Mouse (Mus musculus) intestine, embryonic 14.5 days (tissue): ENCODE results near the gene Bola1. TPM values are rescaled to one million over a fixed set of nuclear protein-coding genes. Genes with fewer than 3 reads are reported as not detected.
A peak's percentile ranks its signal among the peaks of the same experiment; 100 is the strongest.

Experiments
- ATAC-seq: fragments of 200-750 bp; cut with Nextera tagmentation; replicated peaks from 2 replicates; pipeline ENCODE4 v1.8.0; 2017; ENCODE audit warnings: low read depth, moderate number of reproducible peaks, moderate TSS enrichment, moderate library complexity; ENCODE audit not compliant: low FRiP score, low TSS enrichment
- DNase-seq: peaks from one replicate; pipeline ENCODE4 v3.0.0-alpha.2; 2018; ENCODE audit warnings: low spot score
- H3K27ac ChIP-seq: fragments of 300-500 bp; sonication (generic); 2 replicates; pipeline ENCODE4 v1.5.1; 2014; ENCODE audit warnings: low read depth, mild to moderate bottlenecking, control low read depth
- H3K27me3 ChIP-seq: fragments of 300-500 bp; sonication (generic); replicated peaks from 2 replicates; pipeline ENCODE4 v1.6.1; 2014; ENCODE audit warnings: low read length, control low read depth; ENCODE audit not compliant: control insufficient read depth, insufficient read depth
- H3K36me3 ChIP-seq: fragments of 300-500 bp; sonication (generic); 2 replicates; pipeline ENCODE4 v1.6.1; 2014; ENCODE audit warnings: low read length, control low read depth; ENCODE audit not compliant: control insufficient read depth, insufficient read depth
- H3K4me1 ChIP-seq: fragments of 300-500 bp; sonication (generic); replicated peaks from 2 replicates; pipeline ENCODE4 v1.6.1; 2014; ENCODE audit warnings: low read length, control low read depth, mixed read lengths; ENCODE audit not compliant: control insufficient read depth, insufficient read depth
- H3K4me2 ChIP-seq: fragments of 300-500 bp; sonication (generic); 2 replicates; pipeline ENCODE4 v1.6.1; 2014; ENCODE audit warnings: low read length
- H3K4me3 ChIP-seq: fragments of 300-500 bp; sonication (generic); 2 replicates; pipeline ENCODE4 v1.5.1; 2014; ENCODE audit warnings: low read depth, low read length, control low read depth, mixed read lengths
- H3K9ac ChIP-seq: fragments of 300-500 bp; sonication (generic); 2 replicates; pipeline ENCODE4 v1.6.1; 2014; ENCODE audit warnings: mild to moderate bottlenecking, low read length
- H3K9me3 ChIP-seq: fragments of 300-500 bp; sonication (generic); 2 replicates; pipeline ENCODE4 v1.6.1; 2016; ENCODE audit warnings: low read length, control low read depth; ENCODE audit not compliant: control insufficient read depth
- WGBS: fragments of 180-500 bp; shearing (Covaris S2); extraction: QIAGEN DNeasy Blood & Tissue Kit; methylation state at CpG from one replicate; pipeline ENCODE4 v1.1.7; 2014; 5-methylcytosine and 5-hydroxymethylcytosine counted together
- polyA plus RNA-seq: library from polyadenylated mRNA; unstranded; fragments of >200 nt; fragmentation: Nextera tagmentation; extraction: Ambion mirVana; gene quantifications from 2 replicates; pipeline ENCODE4 v1.2.1, GENCODE M21; 2014

Bola1 gene
- polyA plus RNA-seq, 1 experiment from 2014 or later: 79.5 TPM

GRCm38 (mm10) chr3:96172197-96173178 lies 47.0 kb downstream of the Bola1 start, which contains the start of gene Sf3b4:
TSS of gene Sf3b4 (plus strand) at chr3:96172332.
- peak within 1 kb of the TSS; percentile 99 for H3K27ac ChIP-seq
- H3K4me3 ChIP-seq: peak within 1 kb of the TSS; percentile 99
- H3K9ac ChIP-seq: peak within 1 kb of the TSS; percentile 96
- DNase-seq: peak; percentile 96
- H3K4me2 ChIP-seq: peak within 1 kb of the TSS; percentile 97
- under 1% methylated on average over 56 of the region's 58 CpGs for whole genome bisulfite sequencing
- H3K4me1 ChIP-seq: peaks cover 18% of the 10 kb centered on the region
- no peaks in the 10 kb centered on the region for H3K27me3 ChIP-seq
- H3K9me3 ChIP-seq: no peaks in the 10 kb centered on the region
- ATAC-seq: peak; percentile 91
- H3K36me3 ChIP-seq: peaks cover 60% of the 10 kb centered on the region

GRCm38 (mm10) chr3:96171583-96172196 lies 47.8 kb downstream of the Bola1 start:
- peaks cover 18% of the 10 kb centered on the region for H3K4me1 ChIP-seq
- no peaks in the 10 kb centered on the region for H3K9me3 ChIP-seq
- H3K9ac ChIP-seq: peak overlapping the region; percentile 96
- peak; percentile 14; the same call in 1 of the 2 replicates for ATAC-seq
- H3K27me3 ChIP-seq: no peaks in the 10 kb centered on the region
- WGBS: 17% methylated on average over 18 of the region's 18 CpGs
- H3K4me3 ChIP-seq: peak overlapping the region; percentile 99
- DNase-seq: no peak
- H3K36me3 ChIP-seq: peaks cover 55% of the 10 kb centered on the region
- peak overlapping the region; percentile 97 for H3K4me2 ChIP-seq
- H3K27ac ChIP-seq: peak overlapping the region; percentile 99

- Histone ChIP-seq H3K9me3 (no peaks in the 10 kb centered on the region), H3K9ac (peak overlapping the region; percentile 96), H3K4me3 (peak overlapping the region; percentile 99), H3K4me2 (peak overlapping the region; percentile 97), H3K27me3 (no peaks in the 10 kb centered on the region), H3K36me3 (peaks cover 49% of the 10 kb centered on the region), H3K4me1 (peaks cover 18% of the 10 kb centered on the region), H3K27ac (peak overlapping the region; percentile 99)
- ATAC-seq: no peak
- no peak for DNase-seq
- WGBS: 58% methylated on average over 10 of the region's 10 CpGs
Observed at GRCm38 (mm10) chr3:96170976-96171545, 48.4 kb downstream of the Bola1 start.

DNA sequence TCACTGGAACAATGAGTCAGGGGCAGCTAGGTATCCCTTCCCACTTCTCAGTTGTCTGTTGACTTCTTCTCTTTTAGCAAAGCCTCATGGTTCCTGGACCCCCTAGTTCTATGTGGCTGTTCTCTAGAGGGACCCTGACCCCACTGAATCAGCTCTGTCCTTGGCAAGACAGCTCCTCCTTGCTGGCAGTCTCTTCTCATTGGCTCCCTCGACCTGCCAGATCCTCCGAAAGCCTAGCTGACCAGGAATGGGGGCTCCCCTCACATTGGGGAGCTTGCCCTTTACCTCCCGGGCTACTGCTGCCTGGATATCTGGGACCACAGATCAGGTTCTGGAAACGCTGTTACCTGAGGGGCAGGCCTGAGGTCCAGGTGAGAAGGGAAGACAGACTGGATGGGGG lies 49.2 kb downstream of the Bola1 start:
- 0 out of 2 replicates have a peak overlapping the region, but pooled peaks have one; percentile 5 for H3K27ac ChIP-seq
- DNase-seq (no peak), ATAC-seq (no peak)
- H3K9ac ChIP-seq: no peak overlapping the region
- H3K4me2 ChIP-seq: no peak overlapping the region
- peaks cover 42% of the 10 kb centered on the region for H3K36me3 ChIP-seq
- H3K4me1 ChIP-seq: peaks cover 18% of the 10 kb centered on the region
- no peak overlapping the region for H3K4me3 ChIP-seq
- WGBS: 89% methylated on average over 4 of the region's 4 CpGs
- no peaks in the 10 kb centered on the region for H3K27me3 ChIP-seq
- H3K9me3 ChIP-seq: no peaks in the 10 kb centered on the region

DNA sequence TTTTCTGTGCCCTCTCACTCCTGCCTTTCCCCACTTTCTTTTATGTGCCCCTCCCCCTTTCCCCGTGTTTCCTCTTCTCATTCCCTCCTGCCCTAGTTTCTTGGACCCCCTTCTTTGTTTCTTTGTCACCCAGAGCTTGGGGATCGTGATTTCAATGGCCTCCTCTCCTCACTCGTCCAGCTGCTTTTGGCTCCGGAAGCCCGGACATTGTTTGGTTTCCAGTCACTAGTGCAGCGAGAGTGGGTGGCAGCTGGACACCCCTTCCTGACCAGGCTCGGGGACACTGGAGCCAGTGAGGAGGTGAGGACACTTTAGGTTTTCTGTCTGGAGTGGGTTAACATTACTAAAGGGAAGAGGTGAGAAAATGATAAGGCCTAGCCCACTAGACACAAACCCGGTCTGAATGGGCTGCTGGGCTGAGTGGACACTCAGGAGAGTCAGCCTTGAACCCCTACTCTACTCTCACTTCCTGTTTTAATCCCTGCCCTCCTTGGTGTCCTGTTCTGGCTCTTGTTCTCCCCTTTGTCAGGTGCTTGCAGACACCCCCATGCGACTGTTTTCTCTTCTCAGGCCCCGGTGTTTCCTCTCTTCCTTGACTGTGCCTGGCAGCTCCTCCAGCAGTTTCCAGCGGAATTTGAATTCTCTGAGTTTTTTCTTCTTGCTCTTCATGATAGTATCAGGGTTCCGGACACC lies 50.9 kb downstream of the Bola1 start:
- no peaks in the 10 kb centered on the region for H3K27me3 ChIP-seq
- no peak overlapping the region for H3K4me3 ChIP-seq
- no peak for DNase-seq
- peaks cover 32% of the 10 kb centered on the region for H3K36me3 ChIP-seq
- H3K9ac ChIP-seq: no peak overlapping the region
- WGBS: 75% methylated on average over 12 of the region's 12 CpGs
- no peaks in the 10 kb centered on the region for H3K9me3 ChIP-seq
- H3K27ac ChIP-seq: no peak overlapping the region
- H3K4me1 ChIP-seq: peaks cover 12% of the 10 kb centered on the region
- no peak for ATAC-seq
- no peak overlapping the region for H3K4me2 ChIP-seq

DNA sequence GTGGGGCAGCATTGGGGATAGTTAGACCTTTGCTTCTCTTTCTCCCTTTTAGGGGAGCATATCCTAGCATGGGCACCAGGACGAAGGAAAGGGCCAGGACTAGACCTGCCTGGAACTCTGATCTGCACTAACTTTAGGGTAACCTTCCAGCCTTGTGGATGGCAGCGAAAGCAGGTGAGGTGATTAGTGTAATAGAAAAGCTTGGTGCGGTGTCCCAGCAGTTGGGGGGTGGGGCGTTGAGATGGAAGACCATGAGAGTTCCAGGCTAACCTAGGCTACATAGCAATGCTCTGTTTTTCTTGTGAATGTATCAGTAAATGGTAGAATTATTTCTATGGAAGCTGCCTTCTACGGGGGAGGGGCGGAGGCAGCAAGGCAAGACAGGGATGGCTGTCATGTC lies 56.5 kb downstream of the Bola1 start:
- no peak for DNase-seq
- Histone ChIP-seq H3K27ac (0 out of 2 replicates have a peak overlapping the region, but pooled peaks have one; percentile 87), H3K4me2 (peak overlapping the region; percentile 96), H3K4me3 (peak overlapping the region; percentile 65), H3K4me1 (peaks cover 23% of the 10 kb centered on the region), H3K27me3 (no peaks in the 10 kb centered on the region), H3K36me3 (peaks cover 10% of the 10 kb centered on the region; the same call in 1 of the 2 replicates), H3K9me3 (no peaks in the 10 kb centered on the region), H3K9ac (peak overlapping the region; percentile 65; the same call in 1 of the 2 replicates)
- WGBS: 85% methylated on average over 6 of the region's 6 CpGs
- no peak for ATAC-seq

DNA sequence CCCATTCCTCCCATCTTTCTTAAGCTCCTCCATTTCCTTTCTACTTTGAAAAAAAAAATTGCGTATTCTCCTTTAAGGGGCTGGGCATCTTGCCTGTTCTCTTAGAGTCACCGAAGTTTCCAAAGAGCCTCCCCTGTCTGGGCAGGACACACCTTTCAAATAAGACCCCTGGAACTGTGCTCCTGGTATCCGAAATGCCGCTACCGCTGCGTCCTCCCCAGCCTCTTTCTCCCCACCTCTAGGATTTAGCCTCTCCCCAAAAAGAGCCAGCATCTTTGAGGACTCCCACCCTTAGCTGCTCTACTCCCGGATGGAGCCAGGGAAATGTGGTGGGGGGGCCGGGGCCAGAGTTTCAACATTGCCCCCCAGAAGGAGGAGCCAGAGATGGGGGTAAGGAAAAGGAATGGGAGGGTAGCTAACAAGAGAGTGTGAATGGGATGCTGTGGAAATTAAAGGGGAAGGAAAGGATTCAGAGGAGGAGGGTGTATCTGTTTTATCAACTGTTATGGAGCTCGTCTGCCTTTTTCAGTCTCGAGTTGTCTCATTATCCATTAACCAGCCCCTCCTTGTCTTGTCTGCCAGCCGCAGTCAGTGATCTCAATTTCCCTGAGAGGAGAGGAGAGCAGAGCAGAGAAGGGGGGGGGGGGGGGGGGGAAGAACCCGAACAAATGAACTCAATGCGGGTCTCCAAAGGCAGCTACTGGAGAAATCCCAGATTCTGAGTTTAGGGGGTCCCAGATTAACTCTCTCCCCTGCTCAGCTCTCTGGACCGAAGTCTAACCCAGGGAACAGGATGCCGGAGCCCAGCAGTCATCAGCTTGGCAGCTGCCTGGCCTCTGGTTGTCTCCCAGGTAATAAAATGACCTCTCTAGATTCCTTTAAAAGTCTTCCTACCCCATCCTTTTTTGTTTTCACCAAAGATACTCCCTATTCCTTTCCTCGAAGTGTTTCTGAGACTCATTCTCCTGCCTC lies 57.4 kb downstream of the Bola1 start, which contains the start of gene Mtmr11:
Gene Mtmr11 (plus strand): TSS at position 136 of the 972 bp plus-strand sequence.
- ATAC-seq (peak; percentile 14; the same call in 1 of the 2 replicates), DNase-seq (peak; percentile 82)
- peaks cover 8% of the 10 kb centered on the region; the same call in 1 of the 2 replicates for H3K36me3 ChIP-seq

More for the DNA sequence above, 57.4 kb downstream of the Bola1 start, which contains the start of gene Mtmr11:
- no peaks in the 10 kb centered on the region for H3K9me3 ChIP-seq
- peaks cover 23% of the 10 kb centered on the region for H3K4me1 ChIP-seq
- peak within 1 kb of the TSS; percentile 96 for H3K4me2 ChIP-seq
- H3K27ac ChIP-seq: peak within 1 kb of the TSS; percentile 87
- H3K9ac ChIP-seq: peak within 1 kb of the TSS; percentile 65
- peak within 1 kb of the TSS; percentile 65 for H3K4me3 ChIP-seq
- H3K27me3 ChIP-seq: no peaks in the 10 kb centered on the region
- WGBS: 3% methylated on average over 16 of the region's 16 CpGs
